Mouse (Mus musculus): ENCODE measurements around the gene Vtn. TPM values are rescaled to one million over a fixed set of nuclear protein-coding genes. Genes with fewer than 3 reads are reported as not detected.

The Vtn gene
- total and polyA plus RNA-seq, 2 experiments from 2014 or later = 120 to 139 TPM

GRCm38 (mm10) chr11:78488168-78488567, 10.7 kb upstream of the Vtn start:
- Histone ChIP-seq H3K36me3 (ENCODE audit: insufficient read depth, low read length) (peaks cover 33% of the 10 kb centered on the region), H3K27ac (ENCODE audit: low read depth, low read length) (no peak overlapping the region), H3K9me3 (ENCODE audit: low read length) (no peaks in the 10 kb centered on the region), H3K27me3 (ENCODE audit: insufficient read depth, low read length) (no peaks in the 10 kb centered on the region), H3K4me3 (ENCODE audit: low read depth, low read length) (no peak overlapping the region), H3K4me1 (ENCODE audit: insufficient read depth, low read length) (0 out of 2 replicates have a peak, but pooled peaks cover 4% of the 10 kb centered on the region), H3K4me2 (ENCODE audit: low read depth, low read length, poor library complexity, severe bottlenecking) (no peak overlapping the region), H3K9ac (replicated peaks; ENCODE audit: low read length, poor library complexity, severe bottlenecking) (no peak overlapping the region)
- 5% methylated on average over 8 of the region's 8 CpGs for WGBS
- peak; percentile 90 for TF ChIP-seq CTCF (IDR thresholded peaks at IDR 0.05)
- ATAC-seq (ENCODE audit: low FRiP score) (no peak), DNase-seq (ENCODE audit: low spot score) (peak; percentile 77)

GRCm38 (mm10) chr11:78490781-78491241, 8.1 kb upstream of the Vtn start:
- no peaks in the 10 kb centered on the region for H3K27me3 ChIP-seq (ENCODE audit: insufficient read depth, low read length)
- WGBS = 7% methylated on average over 48 of the region's 48 CpGs
- H3K9ac ChIP-seq (replicated peaks; ENCODE audit: low read length, poor library complexity, severe bottlenecking) = peak overlapping the region; percentile 48
- H3K4me1 ChIP-seq (ENCODE audit: insufficient read depth, low read length) = peaks cover 7% of the 10 kb centered on the region; the same call in 1 of the 2 replicates
- H3K4me2 ChIP-seq (ENCODE audit: low read depth, low read length, poor library complexity, severe bottlenecking) = peak overlapping the region; percentile 50
- H3K36me3 ChIP-seq (ENCODE audit: insufficient read depth, low read length) = peaks cover 21% of the 10 kb centered on the region
- H3K9me3 ChIP-seq (ENCODE audit: low read length) = no peaks in the 10 kb centered on the region
- peak overlapping the region; percentile 26 for H3K4me3 ChIP-seq (ENCODE audit: low read depth, low read length)
- ATAC-seq (ENCODE audit: low FRiP score) = peak; percentile 70
- peak; percentile 82 for DNase-seq (ENCODE audit: low spot score)
- peak overlapping the region; percentile 47; the same call in 1 of the 2 replicates for H3K27ac ChIP-seq (ENCODE audit: low read depth, low read length)
- TF ChIP-seq CTCF (IDR thresholded peaks at IDR 0.05) = peak; percentile 69

- H3K27me3 ChIP-seq (ENCODE audit: insufficient read depth, low read length) = no peaks in the 10 kb centered on the region
- H3K9me3 ChIP-seq (ENCODE audit: low read length) = no peaks in the 10 kb centered on the region
- H3K4me2 ChIP-seq (ENCODE audit: low read depth, low read length, poor library complexity, severe bottlenecking) = peak overlapping the region; percentile 76
- ATAC-seq (ENCODE audit: low FRiP score) = no peak
- peaks cover 5% of the 10 kb centered on the region; the same call in 1 of the 2 replicates for H3K4me1 ChIP-seq (ENCODE audit: insufficient read depth, low read length)
- H3K4me3 ChIP-seq (ENCODE audit: low read depth, low read length) = peak overlapping the region; percentile 78
- no peak for TF ChIP-seq CTCF (IDR thresholded peaks at IDR 0.05)
- DNase-seq (ENCODE audit: low spot score) = no peak
- H3K36me3 ChIP-seq (ENCODE audit: insufficient read depth, low read length) = no peaks in the 10 kb centered on the region
- WGBS = 6% methylated on average over 6 of the region's 6 CpGs
- peak overlapping the region; percentile 83 for H3K9ac ChIP-seq (replicated peaks; ENCODE audit: low read length, poor library complexity, severe bottlenecking)
- no peak overlapping the region for H3K27ac ChIP-seq (ENCODE audit: low read depth, low read length)
Observed at GRCm38 (mm10) chr11:78495904-78496303, 3.0 kb upstream of the Vtn start.

GRCm38 (mm10) chr11:78497071-78497541, 1.8 kb upstream of the Vtn start:
- DNase-seq (ENCODE audit: low spot score) = peak; percentile 78
- WGBS = under 1% methylated on average over 44 of the region's 44 CpGs

GRCm38 (mm10) chr11:78497544-78498522, 1.1 kb upstream of the Vtn start, which contains the start of gene Sarm1:
Gene Sarm1 (minus strand): TSS chr11:78497754.
- Histone ChIP-seq H3K4me1 (ENCODE audit: insufficient read depth, low read length) (peaks cover 5% of the 10 kb centered on the region; the same call in 1 of the 2 replicates), H3K9ac (replicated peaks; ENCODE audit: low read length, poor library complexity, severe bottlenecking) (peak within 1 kb of the TSS; percentile 83), H3K4me3 (ENCODE audit: low read depth, low read length) (peak within 1 kb of the TSS; percentile 78), H3K27me3 (ENCODE audit: insufficient read depth, low read length) (no peaks in the 10 kb centered on the region), H3K9me3 (ENCODE audit: low read length) (no peaks in the 10 kb centered on the region), H3K27ac (ENCODE audit: low read depth, low read length) (peak within 1 kb of the TSS; percentile 94), H3K36me3 (ENCODE audit: insufficient read depth, low read length) (no peaks in the 10 kb centered on the region), H3K4me2 (ENCODE audit: low read depth, low read length, poor library complexity, severe bottlenecking) (peak within 1 kb of the TSS; percentile 76)
- DNase-seq (ENCODE audit: low spot score) (peak; percentile 98), ATAC-seq (ENCODE audit: low FRiP score) (peak; percentile 95)
- TF ChIP-seq CTCF (IDR thresholded peaks at IDR 0.05) = peak; percentile 32
- 3% methylated on average over 35 of the region's 36 CpGs for WGBS

More at GRCm38 (mm10) chr11:78497071-78497541, 1.8 kb upstream of the Vtn start:
- H3K4me1 ChIP-seq (ENCODE audit: insufficient read depth, low read length) = peaks cover 5% of the 10 kb centered on the region; the same call in 1 of the 2 replicates
- no peak for TF ChIP-seq CTCF (IDR thresholded peaks at IDR 0.05)
- H3K9ac ChIP-seq (replicated peaks; ENCODE audit: low read length, poor library complexity, severe bottlenecking) = peak overlapping the region; percentile 83
- peak overlapping the region; percentile 78 for H3K4me3 ChIP-seq (ENCODE audit: low read depth, low read length)
- ATAC-seq (ENCODE audit: low FRiP score) = peak; percentile 72
- peak overlapping the region; percentile 94 for H3K27ac ChIP-seq (ENCODE audit: low read depth, low read length)
- H3K27me3 ChIP-seq (ENCODE audit: insufficient read depth, low read length) = no peaks in the 10 kb centered on the region
- H3K36me3 ChIP-seq (ENCODE audit: insufficient read depth, low read length) = no peaks in the 10 kb centered on the region
- H3K4me2 ChIP-seq (ENCODE audit: low read depth, low read length, poor library complexity, severe bottlenecking) = peak overlapping the region; percentile 76
- no peaks in the 10 kb centered on the region for H3K9me3 ChIP-seq (ENCODE audit: low read length)

Data from midbrain, postnatal 0 days (tissue).